In genomic region chrX:139519251-139519650, GRCm38 (mm10) we compare ENCODE assay signal across 15 mouse cellular contexts. TPM values are rescaled to one million over a fixed set of nuclear protein-coding genes. Genes with fewer than 3 reads are reported as not detected.
"Had no signal": no experiment of that assay in that cellular context is flagged by ENCODE, and none has a peak within 500 bp of the region (broad histone marks: within the 10 kb centered on the region; RNA-seq: fewer than 3 reads in every experiment).

No protein-coding gene starts in this region.

- H3K36me3 ChIP-seq: limb, embryonic 13.5 days; neural tube, embryonic 12.5 days had no signal

- H3K27me3 ChIP-seq: limb, embryonic 13.5 days; neural tube, embryonic 12.5 days had no signal

- H3K9me3 ChIP-seq: limb, embryonic 13.5 days; neural tube, embryonic 12.5 days had no signal

- H3K4me1 ChIP-seq: limb, embryonic 13.5 days; neural tube, embryonic 12.5 days had no signal

- DNase-seq: kidney, postnatal 10 days; kidney, postnatal 4 days; left cerebral cortex, postnatal 4 days; lung, adult 18-20 months; midbrain, embryonic 14.5 days; retina, postnatal 1 day; right cerebral cortex, postnatal 14 days; thymus, postnatal 14 days had no signal

- H3K9ac ChIP-seq: limb, embryonic 13.5 days; liver, embryonic 14.5 days; neural tube, embryonic 12.5 days had no signal

- H3K27ac ChIP-seq: layer of hippocampus, adult 2 months; limb, embryonic 13.5 days; liver, embryonic 14.5 days; neural tube, embryonic 12.5 days had no signal

- H3K4me2 ChIP-seq: limb, embryonic 13.5 days; neural tube, embryonic 12.5 days had no signal

- H3K4me3 ChIP-seq: layer of hippocampus, adult 2 months; limb, embryonic 13.5 days; myocyte; neural tube, embryonic 12.5 days had no signal

RNA-seq across cellular contexts. Expression of gene D330045A20Rik, which starts 39.1 kb away (rescaled TPM):
- total RNA-seq: neutrophil, adult 5-6 weeks had no signal
- polyA plus RNA-seq: liver, adult 2 months had no signal
